Mouse (Mus musculus) liver, adult 2 months (tissue): ENCODE measurements at regions not wholly inside any gene's neighbourhood (a gene's known extent, or its start where the extent isn't known, plus 50 kb on each side); places are given as distances from the start of the nearest gene placed in this dataset.

ENCODE experiments used
- DNase-seq: peaks from one replicate; pipeline ENCODE4 v3.0.0-alpha.2; 2011; ENCODE audit warnings: low read depth, low spot score; ENCODE audit errors: extremely low read depth
- H3K27ac ChIP-seq: fragments of 200-500 bp; replicated peaks from 2 replicates; pipeline ENCODE4 v1.5.1; 2012; ENCODE audit warnings: low read depth, mild to moderate bottlenecking, control low read depth, inconsistent platforms, low read length; ENCODE audit not compliant: insufficient read depth
- H3K27me3 ChIP-seq: fragments of 200-500 bp; 2 replicates; pipeline ENCODE4 v1.6.1; 2012; ENCODE audit warnings: mild to moderate bottlenecking, moderate library complexity, low read length, inconsistent platforms; ENCODE audit not compliant: control insufficient read depth, insufficient read depth
- H3K36me3 ChIP-seq: fragments of 200-500 bp; 2 replicates; pipeline ENCODE4 v1.6.1; 2012; ENCODE audit warnings: low read length, inconsistent platforms; ENCODE audit not compliant: control insufficient read depth, insufficient read depth
- H3K4me1 ChIP-seq: fragments of 200-500 bp; 2 replicates; pipeline ENCODE4 v1.6.1; 2011; ENCODE audit warnings: low read length; ENCODE audit not compliant: control insufficient read depth, insufficient read depth
- H3K4me3 ChIP-seq: fragments of 200-500 bp; 2 replicates; pipeline ENCODE4 v1.5.1; 2011; ENCODE audit warnings: low read depth, mild to moderate bottlenecking, control low read depth, low read length, moderate library complexity; ENCODE audit not compliant: insufficient read depth
- H3K79me2 ChIP-seq: fragments of 200-500 bp; 2 replicates; pipeline ENCODE4 v1.6.1; 2012; ENCODE audit warnings: inconsistent platforms, mild to moderate bottlenecking, low read length, moderate library complexity; ENCODE audit not compliant: control insufficient read depth, insufficient read depth
- H3K9ac ChIP-seq: fragments of 200-500 bp; 2 replicates; pipeline ENCODE4 v1.6.1; 2012; ENCODE audit warnings: low read depth, mild to moderate bottlenecking, control low read depth, inconsistent platforms, low read length
- CTCF ChIP-seq: fragments of 200-500 bp; IDR thresholded peaks from 2 replicates; pipeline ENCODE4 v1.5.1; 2011; ENCODE audit warnings: low read depth, low read length, control low read depth
- POLR2A ChIP-seq: fragments of 200-500 bp; IDR thresholded peaks from 2 replicates; pipeline ENCODE4 v1.6.1; 2011; ENCODE audit warnings: low read length, control low read depth; ENCODE audit not compliant: insufficient read depth; ENCODE audit errors: extremely low read depth
- WGBS: fragments of 180-500 bp; shearing (Covaris S2); methylation state at CpG from one replicate; pipeline ENCODE4 v1.1.7; 2018; 5-methylcytosine and 5-hydroxymethylcytosine counted together

DNA sequence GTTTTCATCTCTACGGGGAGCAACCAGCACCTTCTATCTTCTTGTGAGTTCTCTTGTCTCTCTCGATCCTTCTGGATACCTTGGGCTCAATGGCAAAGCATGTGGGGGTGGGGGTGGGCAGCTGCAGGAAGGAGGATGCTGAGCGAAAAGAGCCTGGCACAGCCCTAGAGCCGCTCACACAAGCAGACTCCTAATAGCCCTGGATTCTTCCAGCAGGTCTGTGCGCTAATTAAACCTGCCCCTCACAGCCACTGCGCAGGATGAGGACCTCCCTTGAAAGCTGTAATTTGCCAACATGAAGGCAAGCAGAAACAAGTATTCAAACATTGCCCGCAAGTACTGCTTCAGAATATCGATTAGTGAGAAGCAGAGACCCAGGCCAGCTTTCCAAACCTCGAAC is 53.1 kb upstream of the Kazn start:
- Histone ChIP-seq H3K9ac (no peak overlapping the region), H3K79me2 (no peaks in the 10 kb centered on the region), H3K27ac (no peak overlapping the region), H3K4me1 (no peaks in the 10 kb centered on the region), H3K4me3 (no peak overlapping the region), H3K36me3 (no peaks in the 10 kb centered on the region), H3K27me3 (no peaks in the 10 kb centered on the region)
- WGBS: 82% methylated on average over 9 of the region's 9 CpGs
- no peak for DNase-seq
- no peak for TF ChIP-seq POLR2A
- no peak for TF ChIP-seq CTCF

DNA sequence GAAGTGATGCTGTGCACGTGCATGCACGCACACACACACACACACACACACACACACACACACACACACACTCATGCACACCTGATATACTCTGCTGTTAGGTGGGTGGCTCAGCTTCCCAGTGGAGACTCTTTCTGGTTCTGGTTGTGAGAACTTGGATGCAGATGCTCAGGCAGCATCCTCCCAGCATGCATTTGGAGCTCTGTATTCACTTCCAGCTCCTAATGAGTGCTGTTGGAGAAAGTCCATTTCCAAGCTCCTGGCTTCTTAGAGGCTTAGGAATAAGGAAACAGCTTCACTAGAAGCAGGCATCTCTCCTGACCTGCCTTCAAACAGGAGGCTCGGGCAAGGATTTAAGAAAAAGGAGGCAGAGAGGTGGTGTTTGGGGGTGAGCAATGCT is 52.2 kb upstream of the Kazn start:
- 77% methylated on average over 3 of the region's 3 CpGs for WGBS
- Histone ChIP-seq H3K4me3 (no peak overlapping the region), H3K36me3 (no peaks in the 10 kb centered on the region), H3K4me1 (no peaks in the 10 kb centered on the region), H3K79me2 (no peaks in the 10 kb centered on the region), H3K27ac (no peak overlapping the region), H3K9ac (no peak overlapping the region), H3K27me3 (no peaks in the 10 kb centered on the region)
- TF ChIP-seq POLR2A (no peak), CTCF (no peak)
- DNase-seq: no peak
